Mouse (Mus musculus) heart, adult 2 months (tissue): ENCODE results near the gene Uevld. TPM values are rescaled to one million over a fixed set of nuclear protein-coding genes. Genes with fewer than 3 reads are reported as not detected.

Experiments
- DNase-seq, 2 experiments: peaks; one replicate each; pipeline ENCODE4 v3.0.0; 2021
- H3K27ac ChIP-seq: fragments of 200-600 bp; 2 replicates; pipeline ENCODE4 v1.8.1; 2022
- H3K27me3 ChIP-seq: fragments of 200-500 bp; 2 replicates; pipeline ENCODE4 v1.6.1; 2012; ENCODE audit warnings: mild to moderate bottlenecking, low read length, inconsistent platforms, mixed read lengths; ENCODE audit not compliant: control insufficient read depth, insufficient read depth
- H3K36me3 ChIP-seq: fragments of 200-500 bp; 2 replicates; pipeline ENCODE4 v1.6.1; 2012; ENCODE audit warnings: low read length, inconsistent platforms; ENCODE audit not compliant: control insufficient read depth, insufficient read depth
- H3K4me1 ChIP-seq: fragments of 200-500 bp; 2 replicates; pipeline ENCODE4 v1.6.1; 2011; ENCODE audit warnings: low read length; ENCODE audit not compliant: control insufficient read depth, insufficient read depth
- H3K4me3 ChIP-seq: fragments of 200-600 bp; 2 replicates; pipeline ENCODE4 v1.8.1; 2022
- H3K79me2 ChIP-seq: fragments of 200-500 bp; replicated peaks from 2 replicates; pipeline ENCODE4 v1.6.1; 2012; ENCODE audit warnings: mild to moderate bottlenecking, inconsistent platforms, low read length, moderate library complexity, mixed read lengths; ENCODE audit not compliant: control insufficient read depth, insufficient read depth
- H3K9ac ChIP-seq: fragments of 200-500 bp; 2 replicates; pipeline ENCODE4 v1.6.1; 2012; ENCODE audit warnings: low read depth, mild to moderate bottlenecking, control low read depth, inconsistent platforms, low read length, mixed read lengths
- CTCF ChIP-seq: fragments of 200-600 bp; IDR thresholded peaks from 2 replicates; pipeline ENCODE4 v1.8.1; 2022; ENCODE audit warnings: antibody characterized with exemption, mild to moderate bottlenecking, moderate library complexity
- EP300 ChIP-seq: fragments of 200-500 bp; IDR thresholded peaks from 2 replicates; pipeline ENCODE4 v1.6.1; 2011; ENCODE audit warnings: low read depth, low read length, control low read depth; ENCODE audit not compliant: insufficient read depth
- POLR2A ChIP-seq: fragments of 200-500 bp; IDR thresholded peaks from 2 replicates; pipeline ENCODE4 v1.6.1; 2011; ENCODE audit warnings: mild to moderate bottlenecking, low read depth, low read length, control low read depth; ENCODE audit not compliant: insufficient read depth
- WGBS: fragments of 180-500 bp; shearing (Covaris S2); methylation state at CpG from one replicate; pipeline ENCODE4 v1.1.7; 2018; 5-methylcytosine and 5-hydroxymethylcytosine counted together
- intact Hi-C: fragments of 180-260 bp; cut with DNase I; formaldehyde crosslinking; loops from one replicate; pipeline ENCODE4 v1.15.1; 2025
- polyA plus RNA-seq: library from polyadenylated mRNA; depleted of rRNA; stranded (reverse); fragments of >200 nt; gene quantifications from 2 replicates; pipeline ENCODE4 v1.2.3, GENCODE M21; 2012
- total RNA-seq, 2 experiments: library from RNA; stranded (reverse); gene quantifications; 2 replicates each; pipeline ENCODE4 v1.2.3; 2021

The Uevld gene
- total and polyA plus RNA-seq, 3 experiments: 2.9 to 10.3 (median 9.0) TPM

DNA sequence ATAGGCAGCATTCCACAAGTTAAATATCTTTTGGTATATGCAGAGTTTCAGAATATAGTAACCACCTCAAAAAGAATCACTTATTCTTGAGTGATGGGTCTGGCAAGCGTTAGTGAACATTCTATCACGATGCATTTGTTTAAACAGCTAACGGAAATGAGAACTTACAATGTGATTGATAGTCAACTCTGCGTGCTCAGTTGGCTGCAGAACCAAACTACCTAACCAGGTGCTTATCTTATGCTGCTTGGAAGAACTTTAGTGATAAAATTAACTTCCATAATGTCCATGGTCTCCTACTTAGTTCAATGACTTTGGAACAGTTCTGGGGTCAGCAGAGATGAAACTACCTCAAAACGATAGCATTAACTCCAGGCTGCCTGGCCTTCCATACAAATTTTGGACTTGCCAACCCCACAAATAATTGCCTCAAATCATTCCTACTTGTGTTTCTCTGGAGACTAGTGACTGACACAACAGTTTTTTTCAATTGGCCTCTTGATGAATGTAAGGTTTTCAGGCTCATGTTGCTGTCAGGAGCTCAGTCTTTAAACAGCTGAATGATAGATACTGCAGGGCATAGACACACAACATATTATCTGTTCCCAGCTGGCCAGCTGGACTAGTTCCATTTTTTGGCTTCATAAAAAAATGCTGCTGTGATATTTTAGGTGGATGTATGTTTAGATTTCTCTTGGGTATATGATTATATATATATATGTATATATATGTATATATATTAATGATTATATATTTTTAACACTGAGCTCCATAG, 43.0 kb upstream of the Uevld start:
- peaks cover 3% of the 10 kb centered on the region for H3K79me2 ChIP-seq
- TF ChIP-seq POLR2A (no peak), CTCF (no peak), EP300 (no peak)
- no peak overlapping the region for H3K9ac ChIP-seq
- DNase-seq: no peak
- no peak overlapping the region for H3K4me3 ChIP-seq
- no peaks in the 10 kb centered on the region for H3K27me3 ChIP-seq
- intact Hi-C loops: no loop called here
- H3K27ac ChIP-seq: peak overlapping the region; percentile 28; the same call in 1 of the 2 replicates
- peaks cover 20% of the 10 kb centered on the region for H3K4me1 ChIP-seq
- 30% methylated on average over 5 of the region's 5 CpGs for WGBS
- H3K36me3 ChIP-seq: peaks cover 20% of the 10 kb centered on the region

- Histone ChIP-seq H3K79me2 (peaks cover 3% of the 10 kb centered on the region), H3K9ac (no peak overlapping the region), H3K4me3 (no peak overlapping the region), H3K4me1 (peaks cover 19% of the 10 kb centered on the region), H3K27ac (peak overlapping the region; percentile 28; the same call in 1 of the 2 replicates), H3K27me3 (no peaks in the 10 kb centered on the region), H3K36me3 (peaks cover 20% of the 10 kb centered on the region)
- intact Hi-C loops: no loop called here
- WGBS: 32% methylated on average over 3 of the region's 3 CpGs
- no peak for TF ChIP-seq CTCF
- no peak for TF ChIP-seq POLR2A
- no peak for TF ChIP-seq EP300
- no peak for DNase-seq
Observed at GRCm38 (mm10) chr7:47000644-47000983, 42.3 kb upstream of the Uevld start.

DNA sequence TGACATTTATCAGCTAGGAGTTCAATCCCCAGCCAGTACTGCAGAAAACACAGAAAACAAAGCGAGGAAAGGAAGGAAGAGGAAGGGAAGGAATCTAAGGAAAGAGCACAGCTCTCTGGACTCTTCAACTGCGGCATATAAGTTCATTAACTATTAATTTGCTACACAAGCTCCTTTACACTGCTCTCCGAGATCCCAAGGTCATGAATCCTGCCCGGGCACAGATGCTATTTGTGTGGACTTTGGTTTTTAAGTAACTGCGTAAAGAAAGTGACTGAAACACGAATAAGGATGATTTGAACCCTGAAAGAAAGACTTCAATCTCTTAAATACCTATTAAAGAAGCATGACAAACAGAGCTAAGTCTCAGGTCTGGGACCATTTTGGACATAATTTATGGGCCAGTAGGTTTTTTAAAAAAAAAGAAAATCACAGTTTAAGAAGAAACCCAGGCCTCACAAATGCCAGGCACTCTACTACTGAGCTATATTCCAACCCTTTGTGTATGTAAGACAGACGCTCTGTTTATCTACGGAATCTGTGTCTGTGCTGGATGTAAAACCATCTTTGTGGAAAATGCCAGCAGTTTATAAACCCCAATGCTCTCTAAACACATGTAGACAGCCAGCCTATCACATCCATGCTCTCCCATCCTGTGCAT, 41.8 kb upstream of the Uevld start:
- Histone ChIP-seq H3K4me1 (peaks cover 18% of the 10 kb centered on the region), H3K36me3 (peaks cover 20% of the 10 kb centered on the region), H3K4me3 (no peak overlapping the region), H3K9ac (no peak overlapping the region), H3K27ac (no peak overlapping the region; the same call in 1 of the 2 replicates), H3K27me3 (no peaks in the 10 kb centered on the region), H3K79me2 (peaks cover 3% of the 10 kb centered on the region; the same call in 1 of the 2 replicates)
- WGBS: 62% methylated on average over 8 of the region's 8 CpGs
- intact Hi-C loops: no loop called here
- TF ChIP-seq EP300 (no peak), POLR2A (no peak), CTCF (no peak)
- DNase-seq: no peak

DNA sequence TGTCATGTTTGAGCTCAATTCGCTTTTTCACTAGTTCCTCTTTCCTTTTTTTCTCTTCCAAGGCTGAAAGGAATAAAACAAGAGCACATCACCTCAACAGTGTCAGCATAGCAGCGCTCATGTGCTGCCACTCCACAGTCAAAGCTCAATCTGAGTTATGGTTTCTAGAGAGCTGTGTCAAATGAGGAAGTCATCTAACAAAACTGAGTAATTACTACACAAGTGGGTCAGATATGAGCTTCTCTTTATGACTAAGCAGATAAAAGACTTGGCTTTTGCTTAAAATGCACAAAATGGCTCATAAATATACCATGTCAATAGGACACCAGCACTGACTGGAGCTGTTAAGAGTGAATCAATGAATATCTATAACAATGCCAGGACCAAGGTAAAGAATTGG, 40.6 kb upstream of the Uevld start:
- intact Hi-C loops: no loop called here
- Histone ChIP-seq H3K9ac (no peak overlapping the region), H3K4me1 (peaks cover 18% of the 10 kb centered on the region), H3K27ac (no peak overlapping the region), H3K27me3 (no peaks in the 10 kb centered on the region), H3K4me3 (no peak overlapping the region), H3K36me3 (peaks cover 20% of the 10 kb centered on the region), H3K79me2 (peaks cover 3% of the 10 kb centered on the region; the same call in 1 of the 2 replicates)
- WGBS: 91% methylated on average over 2 of the region's 2 CpGs
- DNase-seq: no peak
- TF ChIP-seq CTCF (no peak), POLR2A (no peak), EP300 (no peak)

GRCm38 (mm10) chr7:46997644-46998395, 39.5 kb upstream of the Uevld start:
- Histone ChIP-seq H3K9ac (no peak overlapping the region), H3K4me3 (no peak overlapping the region), H3K36me3 (peaks cover 15% of the 10 kb centered on the region), H3K27ac (peak overlapping the region; percentile 46; the same call in 1 of the 2 replicates), H3K79me2 (peaks cover 2% of the 10 kb centered on the region; the same call in 1 of the 2 replicates), H3K27me3 (no peaks in the 10 kb centered on the region), H3K4me1 (peaks cover 12% of the 10 kb centered on the region)
- intact Hi-C loops: no loop called here
- WGBS: 57% methylated on average over 21 of the region's 21 CpGs
- TF ChIP-seq EP300 (no peak), CTCF (no peak), POLR2A (no peak)
- peak; percentile 53 to 72 for DNase-seq
